Comparison of ENCODE assay signal across 31 mouse cellular contexts in the genomic region with DNA sequence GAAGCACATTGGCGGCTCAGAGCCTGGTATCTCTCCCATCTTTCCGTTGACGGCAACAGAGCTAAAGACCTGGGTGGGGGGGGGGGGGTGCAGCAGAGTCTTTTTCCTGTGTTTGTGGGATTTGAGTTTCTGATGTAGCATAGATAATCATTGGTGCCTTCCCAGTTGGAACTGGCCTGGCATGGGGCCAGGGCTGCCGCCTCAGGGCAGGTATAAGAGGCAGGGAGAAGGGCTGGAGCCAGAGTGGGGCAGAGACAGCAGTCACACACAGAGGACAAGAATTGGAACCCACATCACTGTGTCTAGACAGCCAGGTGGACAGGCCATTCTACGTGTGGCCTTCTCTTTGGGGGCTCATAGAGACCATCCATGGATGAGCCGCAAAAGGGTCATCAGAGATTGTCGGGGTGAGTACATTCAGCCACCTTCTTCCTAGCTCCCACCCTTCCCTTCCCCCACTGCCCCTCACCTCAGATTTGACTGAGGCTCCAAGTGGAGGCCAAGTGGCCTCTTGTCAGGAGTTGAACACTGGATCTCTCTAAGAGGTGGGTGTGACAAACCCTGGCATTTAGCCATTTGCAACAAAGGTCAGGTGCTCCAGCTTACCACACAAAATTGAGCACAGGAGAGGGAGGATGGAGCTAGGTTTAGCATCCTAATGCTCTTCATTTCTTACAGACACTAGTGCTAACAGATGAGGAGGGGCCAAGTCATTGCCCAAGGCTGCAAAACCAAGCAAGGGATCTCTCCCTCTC. TPM values are rescaled to one million over a fixed set of nuclear protein-coding genes. Genes with fewer than 3 reads are reported as not detected.
DNase-seq lines count a peak whose midpoint lies in the region; ATAC-seq and TF ChIP-seq lines count a peak whose summit lies in the region.
"Had no signal": no experiment of that assay in that cellular context is flagged by ENCODE, and none has a peak within 500 bp of the region (broad histone marks: within the 10 kb centered on the region; RNA-seq: fewer than 3 reads in every experiment).

No protein-coding gene starts in this region.

- H3K27ac ChIP-seq in kidney, embryonic 14.5 days (ENCODE audit: low read depth, low read length) = no peak overlapping the region
- no peak overlapping the region for H3K27ac ChIP-seq in lung, postnatal 0 days (ENCODE audit: low read length)
- H3K27ac ChIP-seq: embryonic facial prominence, embryonic 12.5 days; heart, embryonic 13.5 days; hindbrain, embryonic 13.5 days; left cerebral cortex, adult 2 months; limb, embryonic 10.5 days; midbrain, embryonic 10.5 days; stomach, embryonic 15.5 days had no signal

- WGBS in kidney, embryonic 14.5 days = 81% methylated on average over 7 of the region's 7 CpGs
- 66% methylated on average over 7 of the region's 7 CpGs for WGBS in lung, postnatal 0 days

- H3K4me1 ChIP-seq in kidney, embryonic 14.5 days (ENCODE audit: control insufficient read depth, insufficient read depth, low read length) = peaks cover 1% of the 10 kb centered on the region; the same call in 1 of the 2 replicates
- no peaks in the 10 kb centered on the region for H3K4me1 ChIP-seq in lung, postnatal 0 days (ENCODE audit: insufficient read depth, low read depth, low read length)
- H3K4me1 ChIP-seq: stomach, embryonic 15.5 days had no signal

- TF ChIP-seq CTCF in lung, postnatal 0 days (IDR thresholded peaks at IDR 0.05) = no peak

- no peaks in the 10 kb centered on the region for H3K9me3 ChIP-seq in kidney, embryonic 14.5 days (ENCODE audit: control insufficient read depth, low read length)
- no peaks in the 10 kb centered on the region for H3K9me3 ChIP-seq in lung, postnatal 0 days (ENCODE audit: low read length)
- H3K9me3 ChIP-seq: embryonic facial prominence, embryonic 12.5 days; heart, embryonic 13.5 days; hindbrain, embryonic 13.5 days; limb, embryonic 10.5 days; midbrain, embryonic 10.5 days; stomach, embryonic 15.5 days had no signal

- DNase-seq in cerebellum, adult 9-10 months = peak; percentile 33
- no peak for DNase-seq in cerebellum, postnatal 4 days (ENCODE audit: low spot score in 2 of 2)
- DNase-seq in kidney, adult 11 months = no peak
- peak; percentile 27 for DNase-seq in 3T3-L1 (ENCODE audit: low read depth, low spot score)
- DNase-seq in lung, postnatal 0 days (ENCODE audit: low spot score) = peak; percentile 67
- DNase-seq in layer of hippocampus, postnatal 14 days (ENCODE audit: low spot score in 2 of 2) = no peak
- DNase-seq: adrenal gland, postnatal 25 days; forebrain, postnatal 0 days; gastrocnemius, postnatal 14 days; heart, adult 18-20 months; heart, postnatal 36 days; kidney, adult 2 months; right cerebral cortex, adult 18-20 months; right cerebral cortex, postnatal 4 days; thymus, adult 2 months; thymus, postnatal 4 days had no signal

- 0 out of 2 replicates have a peak, but pooled peaks have one; percentile 37 for ATAC-seq in kidney, embryonic 14.5 days (ENCODE audit: low FRiP score, low TSS enrichment)
- peak; percentile 55 for ATAC-seq in lung, postnatal 0 days
- ATAC-seq: CD4-positive, CD25-positive, alpha-beta regulatory T cell, adult 4 months; forebrain, postnatal 0 days had no signal

- TF ChIP-seq EP300 in lung, postnatal 0 days (IDR thresholded peaks at IDR 0.05) = 0 out of 2 replicates have a peak, but pooled peaks have one; percentile 23

- no peak overlapping the region for H3K4me3 ChIP-seq in kidney, embryonic 14.5 days (ENCODE audit: low read length)
- H3K4me3 ChIP-seq in lung, postnatal 0 days (ENCODE audit: low read depth, low read length) = no peak overlapping the region
- H3K4me3 ChIP-seq: embryonic facial prominence, embryonic 12.5 days; heart, embryonic 13.5 days; hindbrain, embryonic 13.5 days; left cerebral cortex, adult 2 months; limb, embryonic 10.5 days; midbrain, embryonic 10.5 days; stomach, embryonic 15.5 days had no signal

- H3K4me2 ChIP-seq in kidney, embryonic 14.5 days (replicated peaks; ENCODE audit: low read depth, low read length) = no peak overlapping the region
- no peak overlapping the region for H3K4me2 ChIP-seq in lung, postnatal 0 days (replicated peaks; ENCODE audit: low read depth, low read length)
- H3K4me2 ChIP-seq: embryonic facial prominence, embryonic 12.5 days; heart, embryonic 13.5 days; hindbrain, embryonic 13.5 days; stomach, embryonic 15.5 days had no signal

- H3K9ac ChIP-seq in kidney, embryonic 14.5 days (ENCODE audit: low read depth, low read length) = no peak overlapping the region
- H3K9ac ChIP-seq in lung, postnatal 0 days (replicated peaks; ENCODE audit: low read depth) = no peak overlapping the region
- H3K9ac ChIP-seq: embryonic facial prominence, embryonic 12.5 days; forebrain, postnatal 0 days; heart, embryonic 13.5 days; hindbrain, embryonic 13.5 days; stomach, embryonic 15.5 days had no signal

- no peaks in the 10 kb centered on the region for H3K27me3 ChIP-seq in kidney, embryonic 14.5 days (ENCODE audit: control insufficient read depth, insufficient read depth, low read length)
- H3K27me3 ChIP-seq in lung, postnatal 0 days (replicated peaks; ENCODE audit: insufficient read depth, low read length) = no peaks in the 10 kb centered on the region
- H3K27me3 ChIP-seq: embryonic facial prominence, embryonic 12.5 days; hindbrain, embryonic 13.5 days; stomach, embryonic 15.5 days had no signal

- no peaks in the 10 kb centered on the region for H3K36me3 ChIP-seq in kidney, embryonic 14.5 days (ENCODE audit: control insufficient read depth, insufficient read depth, low read length)
- no peaks in the 10 kb centered on the region for H3K36me3 ChIP-seq in lung, postnatal 0 days (ENCODE audit: insufficient read depth, low read length)
- H3K36me3 ChIP-seq: embryonic facial prominence, embryonic 12.5 days; heart, embryonic 13.5 days; hindbrain, embryonic 13.5 days; limb, embryonic 10.5 days; midbrain, embryonic 10.5 days; stomach, embryonic 15.5 days had no signal

RNA-seq across cellular contexts. Expression of a gene that starts 1.8 kb away (rescaled TPM):
- 0.38 TPM in 1 of 2 replicates, not detected in the other for polyA plus RNA-seq in kidney, embryonic 14.5 days (2014; fragmentation: Nextera tagmentation; extraction: Ambion mirVana)
- not detected in 2 replicates for polyA plus RNA-seq in lung, postnatal 0 days (2015; fragmentation: Nextera tagmentation; extraction: Ambion mirVana)
- not detected for total RNA-seq in layer of hippocampus, postnatal 14 days (2021)
- total RNA-seq: adrenal gland, postnatal 25 days; forebrain, postnatal 0 days; gastrocnemius, postnatal 14 days; heart, adult 18-20 months; heart, postnatal 36 days; left cerebral cortex, adult 2 months; liver, adult 2 months; midbrain, postnatal 0 days had no signal
- polyA plus RNA-seq: brain, embryonic 14.5 days; CD4-positive, CD25-positive, alpha-beta regulatory T cell, adult 4 months; embryonic facial prominence, embryonic 12.5 days; forebrain, embryonic 11.5 days; forebrain, postnatal 0 days; heart, embryonic 13.5 days; hindbrain, embryonic 13.5 days; limb, embryonic 10.5 days; liver, adult 2 months; liver, embryonic 16.5 days; midbrain, embryonic 10.5 days; midbrain, postnatal 0 days; neural tube, embryonic 14.5 days; stomach, embryonic 15.5 days; thymus, adult 2 months had no signal

RNA-seq across cellular contexts. Expression of a gene that starts 6.0 kb away (rescaled TPM):
- polyA plus RNA-seq in kidney, embryonic 14.5 days (2014; fragmentation: Nextera tagmentation; extraction: Ambion mirVana) = 6.3 and 6.4 TPM in 2 replicates
- polyA plus RNA-seq in lung, postnatal 0 days (2015; fragmentation: Nextera tagmentation; extraction: Ambion mirVana) = 2.5 and 3.1 TPM in 2 replicates
- 10 to 100 TPM; 63.0 to 66.5 TPM for total RNA-seq in layer of hippocampus, postnatal 14 days (2021)

RNA-seq across cellular contexts. Expression of a gene that starts 50.1 kb away (rescaled TPM):
- 30.5 and 32.7 TPM in 2 replicates for polyA plus RNA-seq in kidney, embryonic 14.5 days (2014; fragmentation: Nextera tagmentation; extraction: Ambion mirVana)
- 103 and 110 TPM in 2 replicates for polyA plus RNA-seq in lung, postnatal 0 days (2015; fragmentation: Nextera tagmentation; extraction: Ambion mirVana)
- total RNA-seq in layer of hippocampus, postnatal 14 days (2021) = 10 to 100 TPM; 14.3 to 14.5 TPM

Comparison
In these comparisons a context has a peak if more than half of its experiments do, and no peak if none do; other contexts are left out.
1. DNase-seq: peak in cerebellum, adult 9-10 months (single experiment), 3T3-L1 (single experiment) and lung, postnatal 0 days (single experiment); none in cerebellum, postnatal 4 days (0 of 2), kidney, adult 11 months (single experiment) and layer of hippocampus, postnatal 14 days (0 of 2).